Mouse (Mus musculus) small intestine, adult 2 months (tissue): ENCODE data around the gene Pspn.

Experiments used
- CTCF ChIP-seq: fragments of 200-500 bp; IDR thresholded peaks from 2 replicates; pipeline ENCODE4 v1.5.1; 2012; ENCODE audit warnings: low read depth, mild to moderate bottlenecking, control low read depth, inconsistent platforms, low read length, moderate library complexity, mixed read lengths; ENCODE audit not compliant: insufficient replicate concordance, insufficient read length; ENCODE audit errors: extremely low read depth
- POLR2A ChIP-seq: fragments of 200-500 bp; IDR thresholded peaks from 2 replicates; pipeline ENCODE4 v1.6.1; 2012; ENCODE audit warnings: low read depth, mild to moderate bottlenecking, control low read depth, inconsistent platforms, low read length, moderate library complexity

DNA sequence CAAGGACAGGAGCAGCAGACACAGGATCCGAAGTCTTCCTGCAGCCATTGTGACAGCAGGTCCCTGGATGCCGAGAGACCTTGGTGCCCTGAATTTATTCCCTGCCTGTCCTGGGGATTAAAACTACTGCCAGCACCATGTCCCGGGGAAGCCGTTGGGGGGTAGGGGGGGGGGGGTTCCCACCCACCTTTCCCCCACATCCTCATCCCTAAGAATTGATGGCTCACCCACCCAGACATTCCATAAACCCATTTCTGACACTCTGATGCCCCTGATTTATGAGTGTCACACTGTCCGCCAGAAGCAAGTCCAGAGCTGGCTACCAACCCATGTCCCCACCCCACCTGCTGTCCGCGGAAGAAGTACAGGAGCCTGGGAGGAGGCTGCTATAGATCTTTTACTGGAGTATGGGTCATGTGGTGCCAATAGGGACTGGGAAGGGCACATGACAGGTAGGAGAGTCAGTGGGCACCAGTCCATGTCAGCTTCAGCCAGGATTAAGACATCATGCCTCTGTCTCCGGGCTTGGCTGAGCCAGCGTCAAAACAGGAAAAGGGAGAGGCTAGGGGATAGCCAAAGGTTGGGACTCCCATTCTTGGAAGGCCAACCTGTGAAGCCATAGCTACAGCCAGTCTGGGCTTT is at the start of gene Pspn:
- TF ChIP-seq CTCF (no peak), POLR2A (no peak)
